Mouse (Mus musculus): ENCODE measurements around the gene Cfap300. TPM values are rescaled to one million over a fixed set of nuclear protein-coding genes. Genes with fewer than 3 reads are reported as not detected.

Gene Cfap300
- polyA plus RNA-seq (2012; rRNA removed), result 11.3 and 12.9 TPM in 2 replicates

DNA sequence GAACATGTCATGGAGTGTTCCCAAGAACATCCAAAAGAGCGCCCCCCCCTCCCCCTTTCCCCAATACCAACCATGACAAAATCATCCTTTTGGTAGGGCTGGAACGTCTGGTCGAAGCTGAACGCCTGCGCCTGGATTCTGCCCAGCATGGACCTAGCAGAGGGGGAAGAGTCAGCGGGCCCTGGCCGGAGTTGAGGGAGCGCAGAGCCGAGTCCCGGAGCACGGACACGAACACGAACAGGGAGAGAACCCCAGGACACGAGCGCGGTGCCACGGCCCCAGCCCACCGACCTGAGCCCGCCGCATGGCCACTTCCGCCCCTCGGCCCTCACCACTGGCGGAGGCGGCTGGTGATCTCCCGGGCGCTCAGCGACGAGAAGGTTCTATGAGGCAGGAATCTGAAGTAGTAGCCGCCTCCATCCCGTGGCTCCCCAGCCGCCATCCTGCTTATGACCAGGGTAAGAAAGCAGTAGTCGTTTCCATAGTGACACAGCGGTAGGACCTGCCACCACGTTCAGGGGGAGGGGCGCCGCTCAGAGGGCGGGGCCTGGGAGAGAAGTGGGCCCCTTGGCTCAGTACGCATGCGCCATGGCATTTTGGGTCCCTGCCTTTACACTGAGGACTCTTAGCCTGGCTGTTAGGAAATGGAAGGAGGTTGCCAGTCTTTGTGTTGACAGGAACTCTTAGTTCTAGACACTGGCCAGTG, at the start of gene Cfap300:
Gene Cfap300 (minus strand): TSS at position 486 of the 706 bp plus-strand sequence.

DNA sequence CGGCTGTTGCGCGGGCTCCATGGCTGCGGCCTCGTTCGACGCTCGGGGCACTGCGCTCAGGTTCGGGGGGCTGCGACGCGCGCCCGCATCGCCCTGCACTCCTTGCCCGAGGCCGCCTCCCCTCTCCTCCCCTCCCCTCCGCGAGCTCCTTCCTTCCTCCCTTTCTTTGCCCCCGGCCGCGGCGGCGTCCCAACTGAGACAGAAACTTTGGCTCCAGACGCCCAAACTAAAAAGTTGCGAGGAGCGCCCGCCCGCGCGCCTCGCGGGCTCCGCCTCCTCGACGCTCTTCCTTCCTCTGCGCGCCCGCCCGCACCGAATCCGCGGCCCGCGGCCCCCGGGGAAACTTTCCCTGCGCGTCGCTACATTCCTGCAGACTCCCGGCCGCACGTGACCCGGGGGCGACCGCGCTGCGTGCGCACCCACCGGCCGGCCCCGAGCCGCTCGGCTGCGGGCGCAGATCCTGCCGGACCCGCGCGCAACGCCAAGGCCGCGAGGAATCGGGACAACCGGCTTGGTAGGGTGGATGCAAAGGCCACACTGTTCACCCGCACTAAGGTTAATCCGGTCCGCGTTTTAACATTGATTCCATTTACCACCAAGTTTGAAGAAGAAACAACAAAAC, 38.1 kb downstream of the Cfap300 start, which contains the start of gene Yap1:
Gene Yap1 (minus strand): TSS at position 227 of the 622 bp plus-strand sequence.

Other genes with a start within 250 kb of the Cfap300 start
- 36.3 and 38.5 TPM in 2 replicates for gene Birc2, start 205.8 kb downstream of the Cfap300 start, polyA plus RNA-seq (2012; rRNA removed)
- gene Birc3, start 169.6 kb downstream of the Cfap300 start, polyA plus RNA-seq (2012; rRNA removed), result 1.8 and 2.0 TPM in 2 replicates
- gene Yap1, start 38.2 kb downstream of the Cfap300 start, polyA plus RNA-seq (2012; rRNA removed), result 7.2 and 8.2 TPM in 2 replicates
- gene Cep126, start 91.5 kb upstream of the Cfap300 start, polyA plus RNA-seq (2012; rRNA removed), result 9.6 and 10.2 TPM in 2 replicates